ENCODE assay signal across 8 mouse cellular contexts in genomic region chr6:134919511-134920189, GRCm38 (mm10). TPM values are rescaled to one million over a fixed set of nuclear protein-coding genes. Genes with fewer than 3 reads are reported as not detected.
A peak's percentile ranks its signal among the peaks of the same experiment; 100 is the strongest.
DNase-seq lines count a peak whose midpoint lies in the region; ATAC-seq and TF ChIP-seq lines count a peak whose summit lies in the region.

No protein-coding gene starts in this region.

- no peak for TF ChIP-seq EP300 in MEL (IDR thresholded peaks at IDR 0.05; ENCODE audit: low read depth in 1 of 2, low read length in 2 of 2)

- no peaks in the 10 kb centered on the region for H3K9me3 ChIP-seq in kidney, embryonic 14.5 days (ENCODE audit: control insufficient read depth, low read length)
- no peaks in the 10 kb centered on the region for H3K9me3 ChIP-seq in MEL (replicated peaks; ENCODE audit: insufficient read depth, low read length)
- H3K9me3 ChIP-seq in forebrain, postnatal 0 days (ENCODE audit: low read length) = no peaks in the 10 kb centered on the region
- no peaks in the 10 kb centered on the region for H3K9me3 ChIP-seq in liver, embryonic 15.5 days (replicated peaks)

- peak overlapping the region; percentile 94 for H3K4me2 ChIP-seq in kidney, embryonic 14.5 days (replicated peaks; ENCODE audit: low read depth, low read length)
- H3K4me2 ChIP-seq in forebrain, postnatal 0 days (ENCODE audit: low read depth) = peak overlapping the region; percentile 81
- H3K4me2 ChIP-seq in liver, embryonic 15.5 days = peak overlapping the region; percentile 99

- H3K27me3 ChIP-seq in kidney, embryonic 14.5 days (ENCODE audit: control insufficient read depth, insufficient read depth, low read length) = no peaks in the 10 kb centered on the region
- H3K27me3 ChIP-seq in MEL (ENCODE audit: control insufficient read depth in 1 of 2, insufficient read depth in 2 of 2, low read length in 2 of 2) = no peaks in the 10 kb centered on the region
- no peaks in the 10 kb centered on the region for H3K27me3 ChIP-seq in forebrain, postnatal 0 days (ENCODE audit: insufficient read depth, low read length)
- peaks cover 25% of the 10 kb centered on the region for H3K27me3 ChIP-seq in liver, embryonic 15.5 days

- H3K27ac ChIP-seq in kidney, embryonic 14.5 days (ENCODE audit: low read depth, low read length) = peak overlapping the region; percentile 95
- H3K27ac ChIP-seq in MEL (ENCODE audit: control insufficient read depth, low read depth, low read length) = peak overlapping the region; percentile 75
- peak overlapping the region; percentile 97 for H3K27ac ChIP-seq in forebrain, postnatal 0 days (ENCODE audit: low read depth, low read length)
- peak overlapping the region; percentile 98 for H3K27ac ChIP-seq in liver, embryonic 15.5 days (replicated peaks)

- no peak for TF ChIP-seq RAD21 in MEL (IDR thresholded peaks at IDR 0.05; ENCODE audit: low read depth, low read length)

- H3K9ac ChIP-seq in kidney, embryonic 14.5 days (ENCODE audit: low read depth, low read length) = peak overlapping the region; percentile 83
- peak overlapping the region; percentile 99 for H3K9ac ChIP-seq in MEL (ENCODE audit: control insufficient read depth, low read depth, low read length, poor library complexity, severe bottlenecking)
- peak overlapping the region; percentile 78 for H3K9ac ChIP-seq in forebrain, postnatal 0 days
- peak overlapping the region; percentile 87 for H3K9ac ChIP-seq in liver, embryonic 15.5 days

- peaks cover 7% of the 10 kb centered on the region; the same call in 1 of the 2 replicates for H3K4me1 ChIP-seq in kidney, embryonic 14.5 days (ENCODE audit: control insufficient read depth, insufficient read depth, low read length)
- peaks cover 5 to 13% of the 10 kb centered on the region in 2 experiments; a peak in 2 of 4 replicates for H3K4me1 ChIP-seq in MEL (ENCODE audit: control insufficient read depth in 1 of 2, insufficient read depth in 2 of 2, low read length in 2 of 2)
- peaks cover 3% of the 10 kb centered on the region; the same call in 1 of the 2 replicates for H3K4me1 ChIP-seq in forebrain, postnatal 0 days (ENCODE audit: insufficient read depth)
- H3K4me1 ChIP-seq in liver, embryonic 15.5 days (replicated peaks) = peaks cover 58% of the 10 kb centered on the region

- peak overlapping the region; percentile 94 for H3K4me3 ChIP-seq in kidney, embryonic 14.5 days (ENCODE audit: low read length)
- H3K4me3 ChIP-seq in MEL (ENCODE audit: control insufficient read depth in 1 of 2, insufficient read depth in 1 of 2, low read depth in 2 of 2, low read length in 2 of 2) = peak overlapping the region; percentile 81 to 86
- H3K4me3 ChIP-seq in forebrain, postnatal 0 days (ENCODE audit: low read depth, low read length) = peak overlapping the region; percentile 91
- peak overlapping the region; percentile 82 for H3K4me3 ChIP-seq in liver, embryonic 15.5 days (replicated peaks)

- H3K79me2 ChIP-seq in MEL (ENCODE audit: control insufficient read depth, insufficient read depth, low read length, poor library complexity) = peaks cover 25% of the 10 kb centered on the region

- ATAC-seq in kidney, embryonic 14.5 days (ENCODE audit: low FRiP score, low TSS enrichment) = peak; percentile 3
- ATAC-seq in forebrain, postnatal 0 days = peak; percentile 57
- ATAC-seq in liver, embryonic 15.5 days (ENCODE audit: insufficient read depth) = no peak; the same call in 1 of the 2 replicates

- no peak for TF ChIP-seq CTCF in MEL (IDR thresholded peaks at IDR 0.05 in 2 of 3, conservative IDR thresholded peaks at IDR 0.05 in 1 of 3; ENCODE audit: control insufficient read depth in 1 of 3, insufficient read depth in 1 of 3, low read depth in 2 of 3, low read length in 3 of 3, poor library complexity in 1 of 3, severe bottlenecking in 1 of 3)
- no peak for TF ChIP-seq CTCF in forebrain, postnatal 0 days (IDR thresholded peaks at IDR 0.05; ENCODE audit: low read depth)

- no peak for DNase-seq in kidney, adult 11 months
- DNase-seq in MEL (ENCODE audit: low read depth, low spot score) = peak; percentile 51
- peak; percentile 60 for DNase-seq in forebrain, postnatal 0 days
- peak; percentile 36 for DNase-seq in urinary bladder, postnatal 14 days (ENCODE audit: low spot score)
- no peak for DNase-seq in retina, embryonic 14.5 days (ENCODE audit: low spot score)
- DNase-seq in kidney, postnatal 4 days = no peak

- H3K36me3 ChIP-seq in kidney, embryonic 14.5 days (ENCODE audit: control insufficient read depth, insufficient read depth, low read length) = peaks cover 10% of the 10 kb centered on the region; the same call in 1 of the 2 replicates
- peaks cover 2 to 24% of the 10 kb centered on the region in 2 experiments; a peak in 3 of 4 replicates for H3K36me3 ChIP-seq in MEL (ENCODE audit: control insufficient read depth in 1 of 2, insufficient read depth in 2 of 2, low read length in 2 of 2)
- no peaks in the 10 kb centered on the region for H3K36me3 ChIP-seq in forebrain, postnatal 0 days (ENCODE audit: insufficient read depth)
- peaks cover 17% of the 10 kb centered on the region for H3K36me3 ChIP-seq in liver, embryonic 15.5 days (replicated peaks)

- TF ChIP-seq POLR2A in MEL (IDR thresholded peaks at IDR 0.05; ENCODE audit: control insufficient read depth in 1 of 2, insufficient read depth in 1 of 2, low read depth in 1 of 2, low read length in 2 of 2, poor library complexity in 1 of 2) = no peak

- 4% methylated on average over 37 of the region's 37 CpGs for WGBS in kidney, embryonic 14.5 days
- 2% methylated on average over 37 of the region's 37 CpGs for WGBS in forebrain, postnatal 0 days
- WGBS in liver, embryonic 15.5 days (ENCODE audit: insufficient replicate concordance) = 6% methylated on average over 37 of the region's 37 CpGs

TF ChIP-seq in MEL, 35 proteins besides CTCF, POLR2A, EP300 and RAD21:
- TF ChIP-seq POLR2AphosphoS5 (IDR thresholded peaks at IDR 0.05; ENCODE audit: borderline replicate concordance, low read depth, low read length) (no peak), BHLHE40 (IDR thresholded peaks at IDR 0.05; ENCODE audit: borderline replicate concordance, low read depth, low read length) (no peak), TBP (IDR thresholded peaks at IDR 0.05; ENCODE audit: low read depth, low read length) (no peak), CHD1 (IDR thresholded peaks at IDR 0.05; ENCODE audit: low read depth, low read length) (no peak), ZNF384 (IDR thresholded peaks at IDR 0.05; ENCODE audit: low read depth, low read length) (no peak)

RNA-seq across cellular contexts. Expression of gene Cdkn1b, which starts 0.6 kb away (rescaled TPM):
- polyA plus RNA-seq in kidney, embryonic 14.5 days (2014; fragmentation: Nextera tagmentation; extraction: Ambion mirVana) = 14.5 and 15.3 TPM in 2 replicates
- 7.7 and 12.0 TPM in 2 replicates for total RNA-seq in MEL (2012; rRNA removed)
- 10 to 100 TPM in 1 of 2 experiments, not detected in 1; 21.2 TPM for polyA plus RNA-seq in MEL (2012; ENCODE audit: insufficient read depth in 1 of 2, insufficient read length in 2 of 2, low read depth in 1 of 2, low replicate concordance in 2 of 2, missing spikeins in 1 of 2)
- total RNA-seq in forebrain, postnatal 0 days (2014; rRNA removed) = 89.0 and 102 TPM in 2 replicates
- 36.0 and 44.0 TPM in 2 replicates for polyA plus RNA-seq in forebrain, postnatal 0 days (2015; fragmentation: Nextera tagmentation; extraction: Ambion mirVana)
- 13.3 and 14.1 TPM in 2 replicates for polyA plus RNA-seq in liver, embryonic 15.5 days (2015; fragmentation: Nextera tagmentation; extraction: Ambion mirVana)

RNA-seq across cellular contexts. Expression of gene Gpr19, which starts 21.3 kb away (rescaled TPM):
- polyA plus RNA-seq in kidney, embryonic 14.5 days (2014; fragmentation: Nextera tagmentation; extraction: Ambion mirVana) = 12.1 and 13.1 TPM in 2 replicates
- total RNA-seq in MEL (2012; rRNA removed) = 8.4 and 9.0 TPM in 2 replicates
- 10 to 100 TPM in 1 of 2 experiments, not detected in 1; 11.7 TPM for polyA plus RNA-seq in MEL (2012; ENCODE audit: insufficient read depth in 1 of 2, insufficient read length in 2 of 2, low read depth in 1 of 2, low replicate concordance in 2 of 2, missing spikeins in 1 of 2)
- 33.2 and 34.5 TPM in 2 replicates for total RNA-seq in forebrain, postnatal 0 days (2014; rRNA removed)
- 38.6 and 42.7 TPM in 2 replicates for polyA plus RNA-seq in forebrain, postnatal 0 days (2015; fragmentation: Nextera tagmentation; extraction: Ambion mirVana)
- polyA plus RNA-seq in liver, embryonic 15.5 days (2015; fragmentation: Nextera tagmentation; extraction: Ambion mirVana) = 5.6 and 5.7 TPM in 2 replicates

Comparison
In these comparisons a context has a peak if more than half of its experiments do, and no peak if none do; other contexts are left out.
1. DNase-seq: peak in MEL (single experiment), forebrain, postnatal 0 days (single experiment) and urinary bladder, postnatal 14 days (single experiment); none in kidney, adult 11 months (single experiment), retina, embryonic 14.5 days (single experiment) and kidney, postnatal 4 days (0 of 2).
2. Peak in every context shown above with its lines, with median percentiles within 50 percentile points of each other: H3K27ac ChIP-seq, H3K4me2 ChIP-seq, H3K4me3 ChIP-seq and H3K9ac ChIP-seq.